Mouse (Mus musculus) heart, embryonic 14.5 days (tissue): ENCODE results near the gene Sec31b. TPM values are rescaled to one million over a fixed set of nuclear protein-coding genes. Genes with fewer than 3 reads are reported as not detected.

Experiments
- ATAC-seq: fragments of 200-750 bp; cut with Nextera tagmentation; 2 replicates; pipeline ENCODE4 v1.8.0; 2017; ENCODE audit warnings: low read depth, moderate TSS enrichment; ENCODE audit not compliant: insufficient number of reproducible peaks, insufficient read depth, low FRiP score
- H3K27ac ChIP-seq, 2 experiments: fragments of 200-500 bp in 1 of 2; fragments of 300-500 bp in 1 of 2; sonication (generic) in 1 of 2; replicated peaks in 1 of 2; 2 replicates each; pipeline ENCODE4 v1.5.1; 2012 to 2014; ENCODE audit warnings: low read depth in 2 of 2, low read length in 2 of 2, control low read depth in 1 of 2, mild to moderate bottlenecking in 1 of 2, mixed read lengths in 1 of 2; ENCODE audit not compliant: control insufficient read depth in 1 of 2, insufficient read depth in 1 of 2
- H3K27me3 ChIP-seq: fragments of 300-500 bp; sonication (generic); 2 replicates; pipeline ENCODE4 v1.6.1; 2014; ENCODE audit warnings: mild to moderate bottlenecking, low read length, control low read depth; ENCODE audit not compliant: control insufficient read depth, insufficient read depth
- H3K36me3 ChIP-seq: fragments of 300-500 bp; sonication (generic); 2 replicates; pipeline ENCODE4 v1.6.1; 2014; ENCODE audit warnings: mild to moderate bottlenecking, control low read depth, low read length, mixed read lengths; ENCODE audit not compliant: control insufficient read depth, insufficient read depth
- H3K4me1 ChIP-seq, 2 experiments: fragments of 200-500 bp in 1 of 2; fragments of 300-500 bp in 1 of 2; sonication (generic) in 1 of 2; 2 replicates each; pipeline ENCODE4 v1.6.1; 2012 to 2014; ENCODE audit warnings: low read length in 2 of 2, control low read depth in 1 of 2, mixed read lengths in 1 of 2; ENCODE audit not compliant: control insufficient read depth in 2 of 2, insufficient read depth in 2 of 2
- H3K4me2 ChIP-seq: fragments of 300-500 bp; sonication (generic); 2 replicates; pipeline ENCODE4 v1.6.1; 2014; ENCODE audit warnings: mild to moderate bottlenecking, low read length
- H3K4me3 ChIP-seq, 2 experiments: fragments of 200-500 bp in 1 of 2; fragments of 300-500 bp in 1 of 2; sonication (generic) in 1 of 2; 2 replicates each; pipeline ENCODE4 v1.5.1; 2012 to 2014; ENCODE audit warnings: low read length in 2 of 2, mild to moderate bottlenecking in 2 of 2, control low read depth in 1 of 2, low read depth in 1 of 2, moderate library complexity in 1 of 2; ENCODE audit not compliant: control insufficient read depth in 1 of 2, insufficient read depth in 1 of 2
- H3K9ac ChIP-seq: fragments of 300-500 bp; sonication (generic); 2 replicates; pipeline ENCODE4 v1.6.1; 2014; ENCODE audit warnings: mild to moderate bottlenecking, low read length
- H3K9me3 ChIP-seq: fragments of 300-500 bp; sonication (generic); 2 replicates; pipeline ENCODE4 v1.6.1; 2016; ENCODE audit warnings: low read length, control low read depth; ENCODE audit not compliant: control insufficient read depth
- WGBS: fragments of 180-500 bp; shearing (Covaris S2); extraction: QIAGEN DNeasy Blood & Tissue Kit; methylation state at CpG from one replicate; pipeline ENCODE4 v1.1.7; 2014; 5-methylcytosine and 5-hydroxymethylcytosine counted together
- polyA plus RNA-seq: library from polyadenylated mRNA; unstranded; fragments of >200 nt; fragmentation: Nextera tagmentation; extraction: Ambion mirVana; gene quantifications from 2 replicates; pipeline ENCODE4 v1.2.1, GENCODE M21; 2014

Gene Sec31b
- polyA plus RNA-seq, 1 experiment from 2014 or later, result 1.1 TPM

DNA sequence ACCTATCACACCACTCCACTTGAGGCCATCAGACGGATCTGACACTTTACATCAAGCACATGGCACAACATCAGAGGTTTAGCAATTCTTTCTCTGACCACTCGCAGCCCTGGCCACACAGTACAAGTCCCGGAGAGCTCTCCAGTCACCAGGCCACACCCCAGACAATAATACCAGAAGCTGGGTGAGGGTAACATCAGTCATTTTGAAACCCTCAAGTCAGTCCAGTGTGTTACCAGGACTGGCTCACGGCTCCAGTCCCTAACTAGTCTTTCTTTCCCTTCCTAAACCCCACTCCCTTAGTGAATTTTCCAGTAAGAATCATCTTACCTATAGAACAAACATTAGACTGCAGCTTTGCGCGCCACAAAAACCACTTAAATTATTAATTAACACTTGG, 15.6 kb downstream of the Sec31b start:
- H3K4me2 ChIP-seq, result no peak overlapping the region
- no peaks in the 10 kb centered on the region for H3K36me3 ChIP-seq
- no peak overlapping the region for H3K27ac ChIP-seq
- no peak overlapping the region for H3K9ac ChIP-seq
- ATAC-seq, result no peak
- H3K9me3 ChIP-seq, result no peaks in the 10 kb centered on the region
- no peaks in the 10 kb centered on the region; the same call in 1 of the 2 replicates for H3K27me3 ChIP-seq
- H3K4me1 ChIP-seq, result no peaks in the 10 kb centered on the region
- 78% methylated on average over 6 of the region's 6 CpGs for WGBS
- H3K4me3 ChIP-seq, result no peak overlapping the region

DNA sequence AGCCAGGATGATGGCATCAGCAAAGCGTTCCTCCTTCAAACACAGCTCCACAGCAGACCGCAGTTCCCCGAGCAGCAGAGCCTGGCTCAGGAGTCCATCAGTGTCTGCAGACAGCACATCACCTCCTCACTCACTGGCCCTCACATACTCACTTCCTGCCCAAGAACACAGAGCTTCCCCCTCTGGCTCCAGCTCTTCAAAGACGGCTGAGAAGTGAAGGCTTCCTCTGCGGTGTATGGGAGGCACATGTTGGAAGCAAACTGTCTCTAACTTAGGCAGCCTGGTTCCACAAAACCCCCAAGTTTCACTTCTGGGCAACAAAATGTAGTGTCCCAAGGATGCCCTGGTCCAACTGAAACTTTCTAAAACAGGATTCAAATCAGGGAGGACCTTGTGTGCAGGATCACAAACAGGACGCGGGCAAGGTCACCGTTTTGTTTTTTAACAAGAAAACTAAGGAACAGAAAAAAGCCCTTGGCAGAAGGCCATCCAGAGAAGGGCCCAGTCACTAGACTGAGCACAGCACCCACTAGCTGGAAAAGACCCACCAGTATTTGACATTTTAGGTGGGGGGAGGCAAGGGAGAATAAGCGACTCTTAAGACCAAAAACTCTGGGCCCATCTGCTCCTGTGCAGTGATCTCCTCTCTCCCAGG, 20.0 kb downstream of the Sec31b start:
- Histone ChIP-seq H3K9ac (no peak overlapping the region), H3K4me3 (no peak overlapping the region), H3K4me1 (no peaks in the 10 kb centered on the region), H3K27me3 (no peaks in the 10 kb centered on the region), H3K9me3 (no peaks in the 10 kb centered on the region), H3K27ac (no peak overlapping the region), H3K4me2 (no peak overlapping the region), H3K36me3 (no peaks in the 10 kb centered on the region)
- ATAC-seq, result no peak
- WGBS, result 77% methylated on average over 9 of the region's 9 CpGs

- WGBS, result 29% methylated on average over 7 of the region's 7 CpGs
- peaks cover 0 to 7% of the 10 kb centered on the region in 2 experiments; a peak in 2 of 4 replicates for H3K4me1 ChIP-seq
- no peak overlapping the region for H3K4me3 ChIP-seq
- ATAC-seq, result no peak
- no peaks in the 10 kb centered on the region for H3K9me3 ChIP-seq
- no peak overlapping the region for H3K9ac ChIP-seq
- peaks cover 22% of the 10 kb centered on the region for H3K27me3 ChIP-seq
- no peaks in the 10 kb centered on the region for H3K36me3 ChIP-seq
- H3K27ac ChIP-seq, result no peak overlapping the region
- no peak overlapping the region for H3K4me2 ChIP-seq
Measured at GRCm38 (mm10) chr19:44519152-44519551, 26.5 kb downstream of the Sec31b start.

- Histone ChIP-seq H3K9me3 (no peaks in the 10 kb centered on the region), H3K27ac (no peak overlapping the region), H3K36me3 (no peaks in the 10 kb centered on the region), H3K4me1 (peaks cover 0 to 7% of the 10 kb centered on the region in 2 experiments; a peak in 2 of 4 replicates), H3K27me3 (peaks cover 31% of the 10 kb centered on the region), H3K4me2 (no peak overlapping the region), H3K9ac (no peak overlapping the region), H3K4me3 (no peak overlapping the region)
- 50% methylated on average over 12 of the region's 12 CpGs for WGBS
- no peak for ATAC-seq
Measured at GRCm38 (mm10) chr19:44517996-44518768, 27.5 kb downstream of the Sec31b start.

DNA sequence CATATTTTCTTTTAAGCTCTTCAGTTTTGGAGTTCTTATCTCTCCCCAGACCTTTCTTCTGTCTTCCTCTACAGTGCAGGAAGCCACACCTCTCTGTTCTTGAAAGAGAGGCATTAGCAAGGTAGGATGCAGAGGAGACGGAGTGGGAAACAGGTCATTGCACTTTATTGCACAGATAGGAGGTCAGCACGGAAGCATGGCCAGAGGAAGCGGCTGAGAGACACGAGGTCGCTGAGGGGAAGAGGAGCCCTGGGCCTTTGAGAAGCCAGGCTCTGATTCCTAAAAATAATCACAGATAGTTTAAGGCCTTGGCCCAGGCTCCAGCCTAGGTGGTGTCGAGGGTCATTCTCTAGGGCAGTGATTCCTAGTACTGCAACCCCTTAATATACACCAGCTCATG, 29.9 kb downstream of the Sec31b start:
- Histone ChIP-seq H3K4me3 (no peak overlapping the region), H3K9ac (no peak overlapping the region), H3K27ac (no peak overlapping the region), H3K27me3 (peaks cover 56% of the 10 kb centered on the region), H3K9me3 (no peaks in the 10 kb centered on the region), H3K4me1 (peaks cover 7 to 14% of the 10 kb centered on the region in 2 experiments), H3K4me2 (no peak overlapping the region), H3K36me3 (no peaks in the 10 kb centered on the region)
- ATAC-seq, result no peak
- 34% methylated on average over 6 of the region's 6 CpGs for WGBS

- Histone ChIP-seq H3K27me3 (peaks cover 65% of the 10 kb centered on the region), H3K4me1 (peaks cover 12 to 16% of the 10 kb centered on the region in 2 experiments), H3K9me3 (no peaks in the 10 kb centered on the region), H3K9ac (no peak overlapping the region), H3K27ac (no peak overlapping the region), H3K4me2 (no peak overlapping the region), H3K36me3 (no peaks in the 10 kb centered on the region), H3K4me3 (no peak overlapping the region)
- no peak for ATAC-seq
- 37% methylated on average over 14 of the region's 14 CpGs for WGBS
Measured at GRCm38 (mm10) chr19:44514521-44515451, 30.9 kb downstream of the Sec31b start.

- Histone ChIP-seq H3K27ac (no peak overlapping the region), H3K4me2 (no peak overlapping the region), H3K4me1 (peaks cover 12% of the 10 kb centered on the region in 2 experiments), H3K27me3 (peaks cover 73% of the 10 kb centered on the region), H3K4me3 (no peak overlapping the region), H3K9me3 (no peaks in the 10 kb centered on the region), H3K36me3 (no peaks in the 10 kb centered on the region), H3K9ac (no peak overlapping the region)
- ATAC-seq, result no peak
- 22% methylated on average over 7 of the region's 7 CpGs for WGBS
Measured at GRCm38 (mm10) chr19:44513921-44514482, 31.7 kb downstream of the Sec31b start.
